Mouse (Mus musculus): ENCODE measurements around the gene Rprml.

The Rprml gene

GRCm38 (mm10) chr11:103649301-103649982 is at the start of gene Rprml:
Gene Rprml, plus strand, starts transcription at chr11:103649570.
- CTCF ChIA-PET: no interaction called here

GRCm38 (mm10) chr11:103606611-103607010 is 42.8 kb upstream of the Rprml start:
- CTCF ChIA-PET: interaction anchor here (0.6 kb wide), 1 partner anchor 334 kb away, joined by 4 read pairs; no protein-coding TSS in a partner anchor

GRCm38 (mm10) chr11:103610772-103611171 is 38.6 kb upstream of the Rprml start:
- CTCF ChIA-PET: no interaction called here

GRCm38 (mm10) chr11:103621040-103621439 is 28.3 kb upstream of the Rprml start, which contains the start of gene Gm884:
Gene Gm884, minus strand, starts transcription at chr11:103621140.
- CTCF ChIA-PET: no interaction called here

- CTCF ChIA-PET: no interaction called here
These were observed 21.9 kb upstream of the Rprml start for GRCm38 (mm10) chr11:103627453-103627852.

GRCm38 (mm10) chr11:103634806-103635205 is 14.6 kb upstream of the Rprml start:
- CTCF ChIA-PET: interaction anchor here (0.6 kb wide), 1 partner anchor 331 kb away, joined by 4 read pairs; no protein-coding TSS in a partner anchor

GRCm38 (mm10) chr11:103635481-103635880 is 13.9 kb upstream of the Rprml start:
- CTCF ChIA-PET: interaction anchor here (0.6 kb wide), 1 partner anchor 330 kb away, joined by 4 read pairs; no protein-coding TSS in a partner anchor

GRCm38 (mm10) chr11:103636261-103636660 is 13.1 kb upstream of the Rprml start:
- CTCF ChIA-PET: interaction anchor here (0.5 kb wide), 1 partner anchor 1090 kb away, joined by 5 read pairs; no protein-coding TSS in a partner anchor

GRCm38 (mm10) chr11:103638790-103639189 is 10.6 kb upstream of the Rprml start, which contains the start of gene Lyzl6:
Gene Lyzl6, minus strand, starts transcription at chr11:103638890.
- CTCF ChIA-PET: no interaction called here

- CTCF ChIA-PET: interaction anchor here (0.6 kb wide), 1 partner anchor 1413 kb away, joined by 5 read pairs; no protein-coding TSS in a partner anchor
These were observed 9.9 kb upstream of the Rprml start for GRCm38 (mm10) chr11:103639407-103639946.

- CTCF ChIA-PET: no interaction called here
These were observed 6.2 kb upstream of the Rprml start for GRCm38 (mm10) chr11:103643211-103643610.

GRCm38 (mm10) chr11:103645731-103646130 is 3.6 kb upstream of the Rprml start:
- CTCF ChIA-PET: no interaction called here

- CTCF ChIA-PET: no interaction called here
These were observed 3.1 kb upstream of the Rprml start for GRCm38 (mm10) chr11:103646301-103646700.

- CTCF ChIA-PET: no interaction called here
These were observed 1.3 kb upstream of the Rprml start for GRCm38 (mm10) chr11:103647921-103648620.

GRCm38 (mm10) chr11:103648656-103649055 is 714 bp upstream of the Rprml start:
- CTCF ChIA-PET: no interaction called here

GRCm38 (mm10) chr11:103649983-103650493 is 668 bp downstream of the Rprml start:
- CTCF ChIA-PET: no interaction called here

GRCm38 (mm10) chr11:103651426-103651825 is 2.1 kb downstream of the Rprml start:
- CTCF ChIA-PET: no interaction called here

- CTCF ChIA-PET: interaction anchor here (0.6 kb wide), 1 partner anchor 74 kb away, joined by 4 read pairs; no protein-coding TSS in a partner anchor
These were observed 4.1 kb downstream of the Rprml start for GRCm38 (mm10) chr11:103653359-103653965.

GRCm38 (mm10) chr11:103656520-103656919 is 7.2 kb downstream of the Rprml start:
- CTCF ChIA-PET: no interaction called here

GRCm38 (mm10) chr11:103658189-103658588 is 8.8 kb downstream of the Rprml start:
- CTCF ChIA-PET: no interaction called here

- CTCF ChIA-PET: no interaction called here
These were observed 12.5 kb downstream of the Rprml start for GRCm38 (mm10) chr11:103661863-103662262.

- CTCF ChIA-PET: interaction anchor here (0.7 kb wide), 1 partner anchor 12 kb away, joined by 10 read pairs; no protein-coding TSS in a partner anchor
These were observed 13.2 kb downstream of the Rprml start for GRCm38 (mm10) chr11:103662546-103662945.

All from spleen, embryonic (tissue).